Mouse (Mus musculus) midbrain, embryonic 10.5 days (tissue): ENCODE results near the gene Ncdn. TPM values are rescaled to one million over a fixed set of nuclear protein-coding genes. Genes with fewer than 3 reads are reported as not detected.

Experiments
- DNase-seq: peaks from one replicate; pipeline ENCODE4 v3.0.0-alpha.2; 2017; ENCODE audit warnings: low spot score
- H3K27ac ChIP-seq: fragments of 300-500 bp; sonication (generic); replicated peaks from 2 replicates; pipeline ENCODE4 v1.5.1; 2016; ENCODE audit warnings: mild to moderate bottlenecking
- H3K27me3 ChIP-seq: fragments of 300-500 bp; sonication (generic); 2 replicates; pipeline ENCODE4 v1.6.1; 2016; ENCODE audit warnings: low read depth, mild to moderate bottlenecking; ENCODE audit not compliant: poor library complexity, severe bottlenecking
- H3K36me3 ChIP-seq: fragments of 300-500 bp; sonication (generic); 2 replicates; pipeline ENCODE4 v1.6.1; 2016; ENCODE audit warnings: mild to moderate bottlenecking, moderate library complexity
- H3K4me1 ChIP-seq: fragments of 300-500 bp; sonication (generic); 2 replicates; pipeline ENCODE4 v1.6.1; 2016
- H3K4me3 ChIP-seq: fragments of 300-500 bp; sonication (generic); 2 replicates; pipeline ENCODE4 v1.5.1; 2016; ENCODE audit warnings: mild to moderate bottlenecking, moderate library complexity
- H3K9me3 ChIP-seq: fragments of 300-500 bp; sonication (generic); replicated peaks from 2 replicates; pipeline ENCODE4 v1.6.1; 2016; ENCODE audit warnings: mild to moderate bottlenecking
- WGBS: fragments of 180-500 bp; shearing (Covaris S2); methylation state at CpG from one replicate; pipeline ENCODE4 v1.1.7; 2016; 5-methylcytosine and 5-hydroxymethylcytosine counted together
- polyA plus RNA-seq: library from polyadenylated mRNA; unstranded; fragments of >200 nt; fragmentation: Nextera tagmentation; extraction: Ambion mirVana; gene quantifications from 2 replicates; pipeline ENCODE4 v1.2.1, GENCODE M21; 2016

The Ncdn gene
- polyA plus RNA-seq, result 33.5 and 38.1 TPM in 2 replicates

DNA sequence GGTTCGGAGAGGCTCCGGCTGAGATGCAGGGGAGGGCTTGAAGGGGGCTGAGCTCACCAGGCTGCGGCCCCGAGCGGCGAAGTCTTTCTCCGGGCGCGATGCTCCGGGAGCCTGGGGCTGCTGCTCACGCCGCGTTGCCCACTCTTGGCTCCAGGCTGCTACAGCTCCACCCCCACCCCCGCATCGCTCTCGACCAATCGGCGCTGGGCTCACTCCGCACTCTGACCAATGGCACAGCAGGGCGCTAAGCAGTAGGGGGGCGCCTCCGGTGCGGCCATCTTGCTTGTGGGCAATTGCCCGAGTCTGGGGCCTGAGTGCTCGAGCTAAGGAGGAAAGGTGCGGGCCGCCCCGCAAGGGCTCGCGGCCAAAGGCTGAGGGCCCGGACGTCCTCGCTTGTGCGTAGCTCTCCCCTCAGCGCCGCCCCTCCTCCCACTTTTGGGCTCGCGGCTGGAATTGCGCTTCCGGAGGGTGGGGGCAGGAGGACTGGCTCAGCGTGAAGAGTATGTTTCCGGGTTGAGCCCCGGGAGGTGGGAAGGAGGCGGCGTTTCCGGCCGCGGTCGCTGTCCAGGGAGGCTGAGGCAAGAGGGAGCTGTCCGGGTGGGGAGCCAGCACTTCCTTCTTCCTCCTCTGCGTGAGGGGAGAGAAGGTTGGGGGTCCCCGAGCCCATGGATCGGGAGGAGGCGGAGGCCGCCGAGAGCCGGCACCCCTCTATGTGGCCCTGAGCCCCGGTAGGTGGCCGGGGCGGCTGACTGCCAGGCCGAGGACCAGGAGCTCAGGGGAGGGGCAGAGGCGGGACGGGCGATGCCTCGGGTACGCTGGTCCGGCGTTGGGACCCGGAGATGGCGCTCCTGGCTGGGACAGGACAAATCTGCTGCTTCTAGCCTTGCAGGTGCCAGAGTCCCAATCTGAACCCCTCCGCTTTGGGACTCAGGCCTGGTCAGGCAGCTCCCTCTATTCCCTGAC is at the start of gene Ncdn, which contains the start of gene AU040320:
Gene Ncdn (minus strand): TSS at position 171 of the 963 bp plus-strand sequence.
Gene AU040320 (plus strand): TSS at position 277 of the 963 bp plus-strand sequence.
- Histone ChIP-seq H3K27me3 (peaks cover 11% of the 10 kb centered on the region; the same call in 1 of the 2 replicates), H3K36me3 (peaks cover 43% of the 10 kb centered on the region), H3K27ac (peak within 1 kb of the TSS; percentile 98), H3K4me3 (peak within 1 kb of the TSS; percentile 95), H3K9me3 (no peaks in the 10 kb centered on the region), H3K4me1 (peaks cover 57% of the 10 kb centered on the region)
- under 1% methylated on average over 70 of the region's 71 CpGs for WGBS
- peak; percentile 99 for DNase-seq

GRCm38 (mm10) chr4:126802174-126802573 is 48.9 kb upstream of the Ncdn start:
- H3K9me3 ChIP-seq, result no peaks in the 10 kb centered on the region
- H3K36me3 ChIP-seq, result no peaks in the 10 kb centered on the region; the same call in 1 of the 2 replicates
- no peak overlapping the region for H3K27ac ChIP-seq
- H3K4me3 ChIP-seq, result no peak overlapping the region
- H3K27me3 ChIP-seq, result no peaks in the 10 kb centered on the region
- 92% methylated on average over 8 of the region's 8 CpGs for WGBS
- peaks cover 6% of the 10 kb centered on the region; the same call in 1 of the 2 replicates for H3K4me1 ChIP-seq
- no peak for DNase-seq

GRCm38 (mm10) chr4:126792341-126793102 is 39.3 kb upstream of the Ncdn start:
- Histone ChIP-seq H3K36me3 (peaks cover 48% of the 10 kb centered on the region), H3K4me3 (no peak overlapping the region), H3K4me1 (no peaks in the 10 kb centered on the region), H3K27ac (no peak overlapping the region), H3K27me3 (no peaks in the 10 kb centered on the region), H3K9me3 (no peaks in the 10 kb centered on the region)
- WGBS, result 91% methylated on average over 7 of the region's 7 CpGs
- no peak for DNase-seq

GRCm38 (mm10) chr4:126782996-126783395 is 29.8 kb upstream of the Ncdn start:
- Histone ChIP-seq H3K27me3 (no peaks in the 10 kb centered on the region), H3K27ac (no peak overlapping the region), H3K9me3 (no peaks in the 10 kb centered on the region), H3K36me3 (peaks cover 4% of the 10 kb centered on the region; the same call in 1 of the 2 replicates), H3K4me1 (peaks cover 35% of the 10 kb centered on the region), H3K4me3 (no peak overlapping the region)
- 89% methylated on average over 8 of the region's 8 CpGs for WGBS
- no peak for DNase-seq

GRCm38 (mm10) chr4:126782512-126782911 is 29.3 kb upstream of the Ncdn start:
- Histone ChIP-seq H3K9me3 (no peaks in the 10 kb centered on the region), H3K4me3 (no peak overlapping the region), H3K27ac (no peak overlapping the region), H3K4me1 (peaks cover 36% of the 10 kb centered on the region), H3K36me3 (no peaks in the 10 kb centered on the region), H3K27me3 (no peaks in the 10 kb centered on the region)
- DNase-seq, result no peak
- WGBS, result 91% methylated on average over 8 of the region's 8 CpGs

- no peaks in the 10 kb centered on the region for H3K27me3 ChIP-seq
- DNase-seq, result no peak
- WGBS, result 84% methylated on average over 3 of the region's 3 CpGs
- H3K27ac ChIP-seq, result no peak overlapping the region
- no peaks in the 10 kb centered on the region for H3K9me3 ChIP-seq
- H3K36me3 ChIP-seq, result no peaks in the 10 kb centered on the region
- peaks cover 40% of the 10 kb centered on the region for H3K4me1 ChIP-seq
- H3K4me3 ChIP-seq, result no peak overlapping the region
These were observed 28.6 kb upstream of the Ncdn start for GRCm38 (mm10) chr4:126781871-126782270.

GRCm38 (mm10) chr4:126779826-126780775 is 26.9 kb upstream of the Ncdn start:
- Histone ChIP-seq H3K4me1 (peaks cover 40% of the 10 kb centered on the region), H3K36me3 (no peaks in the 10 kb centered on the region), H3K27ac (peak overlapping the region; percentile 53), H3K9me3 (no peaks in the 10 kb centered on the region), H3K4me3 (no peak overlapping the region), H3K27me3 (no peaks in the 10 kb centered on the region)
- no peak for DNase-seq
- 73% methylated on average over 12 of the region's 12 CpGs for WGBS

GRCm38 (mm10) chr4:126779148-126779581 is 25.9 kb upstream of the Ncdn start:
- no peaks in the 10 kb centered on the region for H3K27me3 ChIP-seq
- no peak overlapping the region for H3K4me3 ChIP-seq
- no peaks in the 10 kb centered on the region for H3K9me3 ChIP-seq
- DNase-seq, result no peak
- H3K4me1 ChIP-seq, result peaks cover 40% of the 10 kb centered on the region
- 55% methylated on average over 8 of the region's 8 CpGs for WGBS
- peak overlapping the region; percentile 67 for H3K27ac ChIP-seq
- no peaks in the 10 kb centered on the region for H3K36me3 ChIP-seq

- Histone ChIP-seq H3K9me3 (no peaks in the 10 kb centered on the region), H3K27ac (no peak overlapping the region), H3K27me3 (no peaks in the 10 kb centered on the region), H3K36me3 (peaks cover 8% of the 10 kb centered on the region), H3K4me1 (peaks cover 21% of the 10 kb centered on the region), H3K4me3 (no peak overlapping the region)
- WGBS, result 89% methylated on average over 1 of the region's 1 CpGs
- no peak for DNase-seq
These were observed 21.9 kb upstream of the Ncdn start for GRCm38 (mm10) chr4:126775182-126775581.

GRCm38 (mm10) chr4:126773871-126774270 is 20.6 kb upstream of the Ncdn start:
- Histone ChIP-seq H3K4me3 (no peak overlapping the region), H3K27me3 (no peaks in the 10 kb centered on the region), H3K4me1 (peaks cover 8% of the 10 kb centered on the region), H3K9me3 (no peaks in the 10 kb centered on the region), H3K27ac (no peak overlapping the region), H3K36me3 (peaks cover 8% of the 10 kb centered on the region)
- WGBS, result 94% methylated on average over 6 of the region's 6 CpGs
- DNase-seq, result no peak

DNA sequence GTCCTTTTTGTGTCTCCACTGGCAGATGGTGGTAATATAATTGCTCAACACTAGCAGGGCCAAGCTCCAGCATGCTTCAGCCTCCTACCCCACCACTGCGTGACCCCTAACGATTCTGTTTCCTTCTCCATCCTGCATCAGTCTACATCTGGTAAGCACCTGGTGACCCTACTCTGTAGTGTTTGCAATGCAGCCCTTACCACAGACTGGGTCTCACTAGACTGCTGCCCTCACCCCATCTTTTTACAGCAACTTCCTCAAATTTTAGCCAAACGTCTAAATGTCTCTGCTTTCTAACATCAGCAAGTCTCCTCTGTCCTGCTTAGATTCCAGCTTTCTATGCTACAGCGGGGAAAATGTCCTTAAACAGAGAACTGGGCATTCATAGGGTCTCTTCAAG is 17.6 kb upstream of the Ncdn start:
- Histone ChIP-seq H3K4me1 (no peaks in the 10 kb centered on the region), H3K9me3 (no peaks in the 10 kb centered on the region), H3K27me3 (no peaks in the 10 kb centered on the region), H3K27ac (no peak overlapping the region), H3K4me3 (no peak overlapping the region), H3K36me3 (peaks cover 14% of the 10 kb centered on the region)
- no peak for DNase-seq
- 92% methylated on average over 4 of the region's 4 CpGs for WGBS
